Comparison of ENCODE assay signal across 15 mouse cellular contexts in the genomic region with DNA sequence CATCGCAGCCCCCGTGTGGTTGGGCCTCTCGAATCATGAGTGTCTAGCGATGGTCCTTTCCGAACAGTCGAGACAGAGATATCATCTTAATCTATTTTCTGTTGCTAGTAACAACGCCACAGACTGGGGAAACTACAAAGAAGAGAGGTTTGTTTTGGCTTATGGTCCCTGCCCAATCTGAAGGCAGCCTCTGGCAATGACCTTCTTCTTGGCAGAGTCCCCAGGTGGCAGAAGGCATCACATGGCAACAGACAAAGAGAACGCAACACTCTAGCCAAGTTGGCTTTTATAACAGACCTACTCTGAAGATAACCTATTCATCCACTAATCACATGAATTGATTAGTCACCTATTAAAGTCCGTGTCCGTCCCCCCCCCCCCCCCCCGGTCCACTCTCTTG. TPM values are rescaled to one million over a fixed set of nuclear protein-coding genes. Genes with fewer than 3 reads are reported as not detected.
A peak's percentile ranks its signal among the peaks of the same experiment; 100 is the strongest.
DNase-seq lines count a peak whose midpoint lies in the region; ATAC-seq and TF ChIP-seq lines count a peak whose summit lies in the region.
"Had no signal": no experiment of that assay in that cellular context is flagged by ENCODE, and none has a peak within 500 bp of the region (broad histone marks: within the 10 kb centered on the region; RNA-seq: fewer than 3 reads in every experiment).

No protein-coding gene starts in this region.

- H3K27me3 ChIP-seq in heart, adult 2 months (ENCODE audit: control insufficient read depth, insufficient read depth, low read length): peaks cover 3% of the 10 kb centered on the region; the same call in 1 of the 2 replicates
- H3K27me3 ChIP-seq in heart, embryonic 11.5 days (ENCODE audit: control insufficient read depth, insufficient read depth, low read length): no peaks in the 10 kb centered on the region
- no peaks in the 10 kb centered on the region for H3K27me3 ChIP-seq in heart, postnatal 0 days (ENCODE audit: control insufficient read depth, insufficient read depth, low read length)
- H3K27me3 ChIP-seq: liver, embryonic 12.5 days; midbrain, embryonic 15.5 days; neural tube, embryonic 13.5 days had no signal

- H3K4me2 ChIP-seq in heart, embryonic 11.5 days: no peak overlapping the region
- no peak overlapping the region for H3K4me2 ChIP-seq in heart, postnatal 0 days (ENCODE audit: low read depth, low read length)
- H3K4me2 ChIP-seq: liver, embryonic 12.5 days; midbrain, embryonic 15.5 days; neural tube, embryonic 13.5 days had no signal

- no peak for ATAC-seq in heart, embryonic 11.5 days (replicated peaks; ENCODE audit: insufficient number of reproducible peaks, low FRiP score, low TSS enrichment)
- no peak for ATAC-seq in heart, postnatal 0 days (ENCODE audit: insufficient read depth, low read depth)
- ATAC-seq: intestine, embryonic 16.5 days; liver, embryonic 12.5 days; midbrain, embryonic 15.5 days had no signal

- no peak for TF ChIP-seq POLR2A in heart, adult 2 months (IDR thresholded peaks at IDR 0.05; ENCODE audit: insufficient read depth, low read depth, low read length)

- no peaks in the 10 kb centered on the region for H3K9me3 ChIP-seq in heart, embryonic 11.5 days (replicated peaks; ENCODE audit: control insufficient read depth, low read length)
- no peaks in the 10 kb centered on the region for H3K9me3 ChIP-seq in heart, postnatal 0 days (replicated peaks; ENCODE audit: control insufficient read depth, low read length)
- H3K9me3 ChIP-seq: liver, embryonic 12.5 days; midbrain, embryonic 15.5 days; neural tube, embryonic 13.5 days had no signal

- H3K4me1 ChIP-seq in heart, adult 2 months (ENCODE audit: control insufficient read depth, insufficient read depth, low read length): peaks cover 8% of the 10 kb centered on the region
- H3K4me1 ChIP-seq in heart, embryonic 11.5 days (ENCODE audit: control insufficient read depth, insufficient read depth, low read length): peaks cover 21% of the 10 kb centered on the region
- H3K4me1 ChIP-seq in heart, postnatal 0 days (ENCODE audit: control insufficient read depth, insufficient read depth): peaks cover 31% of the 10 kb centered on the region
- H3K4me1 ChIP-seq: liver, embryonic 12.5 days; midbrain, embryonic 15.5 days had no signal

- H3K36me3 ChIP-seq in heart, adult 2 months (ENCODE audit: control insufficient read depth, insufficient read depth, low read length): peaks cover 26% of the 10 kb centered on the region
- peaks cover 16% of the 10 kb centered on the region for H3K36me3 ChIP-seq in heart, embryonic 11.5 days (ENCODE audit: control insufficient read depth, insufficient read depth, low read length)
- peaks cover 46% of the 10 kb centered on the region for H3K36me3 ChIP-seq in heart, postnatal 0 days (replicated peaks; ENCODE audit: control insufficient read depth, insufficient read depth, low read length)
- H3K36me3 ChIP-seq: midbrain, embryonic 15.5 days; neural tube, embryonic 13.5 days had no signal

- peak overlapping the region; percentile 28 for H3K9ac ChIP-seq in heart, adult 2 months (ENCODE audit: low read depth, low read length)
- H3K9ac ChIP-seq in heart, embryonic 11.5 days (ENCODE audit: low read depth, low read length): no peak overlapping the region
- no peak overlapping the region for H3K9ac ChIP-seq in heart, postnatal 0 days (replicated peaks; ENCODE audit: low read depth, low read length)
- H3K9ac ChIP-seq: liver, embryonic 12.5 days; midbrain, embryonic 15.5 days; neural tube, embryonic 13.5 days had no signal

- no peak for TF ChIP-seq CTCF in heart, adult 2 months (IDR thresholded peaks at IDR 0.05)
- no peak for TF ChIP-seq CTCF in heart, postnatal 0 days (IDR thresholded peaks at IDR 0.05; ENCODE audit: low read depth)

- WGBS in heart, adult 2 months: 61% methylated on average over 11 of the region's 11 CpGs
- WGBS in heart, embryonic 11.5 days (ENCODE audit: insufficient replicate concordance): 87% methylated on average over 11 of the region's 11 CpGs
- WGBS in heart, postnatal 0 days: 52% methylated on average over 11 of the region's 11 CpGs

- DNase-seq in heart, adult 2 months: peak in 1 of 2 experiments; percentile 61
- DNase-seq in adrenal gland, postnatal 25 days: peak; percentile 15
- peak; percentile 74 to 75 for DNase-seq in cerebellum, postnatal 14 days
- peak; percentile 59 for DNase-seq in heart, postnatal 0 days (ENCODE audit: low spot score)
- DNase-seq in yolk sac, embryonic 10.5 days (ENCODE audit: low spot score): no peak
- no peak for DNase-seq in thymus, adult 18-20 months
- DNase-seq in gastrocnemius, adult 8-10 months (ENCODE audit: low spot score in 2 of 2): no peak
- DNase-seq: kidney, postnatal 4 days; lung, postnatal 4 days; right cerebral cortex, adult 18-20 months had no signal

- peak overlapping the region; percentile 81 for H3K27ac ChIP-seq in heart, adult 2 months
- H3K27ac ChIP-seq in heart, embryonic 11.5 days (ENCODE audit: low read depth, low read length): no peak overlapping the region
- peak overlapping the region; percentile 85 for H3K27ac ChIP-seq in heart, postnatal 0 days (ENCODE audit: low read depth)
- H3K27ac ChIP-seq: liver, embryonic 12.5 days; midbrain, embryonic 15.5 days; neural tube, embryonic 13.5 days had no signal

- peaks cover 6% of the 10 kb centered on the region for H3K79me2 ChIP-seq in heart, adult 2 months (replicated peaks; ENCODE audit: control insufficient read depth, insufficient read depth, low read length)

- no peak overlapping the region for H3K4me3 ChIP-seq in heart, adult 2 months
- H3K4me3 ChIP-seq in heart, embryonic 11.5 days (ENCODE audit: low read depth, low read length): no peak overlapping the region
- H3K4me3 ChIP-seq in heart, postnatal 0 days (ENCODE audit: low read depth, low read length): no peak overlapping the region
- H3K4me3 ChIP-seq: liver, embryonic 12.5 days; midbrain, embryonic 15.5 days; neural tube, embryonic 13.5 days had no signal

- intact Hi-C loops in heart, adult 2 months (cut with DNase I): no loop called here

- 0 out of 2 replicates have a peak, but pooled peaks have one; percentile 58 for TF ChIP-seq EP300 in heart, adult 2 months (IDR thresholded peaks at IDR 0.05; ENCODE audit: insufficient read depth, low read depth, low read length)
- no peak for TF ChIP-seq EP300 in heart, postnatal 0 days (IDR thresholded peaks at IDR 0.05; ENCODE audit: low read depth)

RNA-seq across cellular contexts. Expression of a gene that starts 13.8 kb away (rescaled TPM):
- 100 to 1,000 TPM; 449 to 577 TPM for total RNA-seq in heart, adult 2 months (2021)
- 84.4 and 141 TPM in 2 replicates for polyA plus RNA-seq in heart, adult 2 months (2012; rRNA removed)
- polyA plus RNA-seq in heart, embryonic 11.5 days (2014; fragmentation: Nextera tagmentation; extraction: Ambion mirVana): 46.2 and 51.8 TPM in 2 replicates
- 1.3 and 1.6 TPM in 2 replicates for total RNA-seq in adrenal gland, postnatal 25 days (2021)
- total RNA-seq in heart, postnatal 0 days (2014; rRNA removed; ENCODE audit: low replicate concordance): 160 and 181 TPM in 2 replicates
- polyA plus RNA-seq in heart, postnatal 0 days (2015; fragmentation: Nextera tagmentation; extraction: Ambion mirVana): 36.7 and 46.0 TPM in 2 replicates
- under 1 TPM; 0.15 to 0.40 (median 0.20) TPM for total RNA-seq in gastrocnemius, adult 8-10 months (2022)

RNA-seq across cellular contexts. Expression of a gene that starts 39.8 kb away (rescaled TPM):
- total RNA-seq in heart, adult 2 months (2021): 1 to 10 TPM; 9.6 to 9.7 TPM
- polyA plus RNA-seq in heart, adult 2 months (2012; rRNA removed): 11.9 and 19.2 TPM in 2 replicates
- 27.3 and 27.7 TPM in 2 replicates for polyA plus RNA-seq in heart, embryonic 11.5 days (2014; fragmentation: Nextera tagmentation; extraction: Ambion mirVana)
- total RNA-seq in adrenal gland, postnatal 25 days (2021): 22.7 and 27.7 TPM in 2 replicates
- 8.3 and 8.9 TPM in 2 replicates for total RNA-seq in heart, postnatal 0 days (2014; rRNA removed; ENCODE audit: low replicate concordance)
- 15.0 and 18.9 TPM in 2 replicates for polyA plus RNA-seq in heart, postnatal 0 days (2015; fragmentation: Nextera tagmentation; extraction: Ambion mirVana)
- total RNA-seq in gastrocnemius, adult 8-10 months (2022): 10 to 100 TPM in 1 of 4 experiments, 1 to 10 TPM in 3; 5.3 to 11.3 (median 8.0) TPM

Comparison
In these comparisons a context has a peak if more than half of its experiments do, and no peak if none do; other contexts are left out.
1. DNase-seq: peak in adrenal gland, postnatal 25 days (single experiment), cerebellum, postnatal 14 days (2 of 2) and heart, postnatal 0 days (single experiment); none in yolk sac, embryonic 10.5 days (single experiment), thymus, adult 18-20 months (0 of 2) and gastrocnemius, adult 8-10 months (0 of 2).
2. RNA of a gene that starts 13.8 kb away (total RNA-seq): 449 to 577 TPM in heart, adult 2 months and 160 to 181 TPM in heart, postnatal 0 days; 1.3 to 1.6 TPM in adrenal gland, postnatal 25 days and 0.15 to 0.40 TPM in gastrocnemius, adult 8-10 months; every median in the first group is over 10 times any median in the second.